Mouse (Mus musculus) small intestine, adult 2 months (tissue): Measurements from ENCODE around the gene Jarid2. TPM values are rescaled to one million over a fixed set of nuclear protein-coding genes. Genes with fewer than 3 reads are reported as not detected.

Experiments used
- H3K27ac ChIP-seq: fragments of 200-500 bp; 2 replicates; pipeline ENCODE4 v1.5.1; 2012; ENCODE audit warnings: low read depth, low read length, control low read depth, inconsistent platforms; ENCODE audit not compliant: insufficient read depth
- H3K27me3 ChIP-seq: fragments of 200-500 bp; 2 replicates; pipeline ENCODE4 v1.6.1; 2012; ENCODE audit warnings: mild to moderate bottlenecking, moderate library complexity, low read length, inconsistent platforms; ENCODE audit not compliant: control insufficient read depth, insufficient read depth
- H3K36me3 ChIP-seq: fragments of 200-500 bp; 2 replicates; pipeline ENCODE4 v1.6.1; 2012; ENCODE audit warnings: mild to moderate bottlenecking, low read length, control low read depth, inconsistent platforms; ENCODE audit not compliant: control insufficient read depth, insufficient read depth
- H3K4me1 ChIP-seq: fragments of 200-500 bp; 2 replicates; pipeline ENCODE4 v1.6.1; 2012; ENCODE audit warnings: low read length, inconsistent platforms, mixed read lengths; ENCODE audit not compliant: control insufficient read depth, insufficient read depth, insufficient read length
- H3K4me3 ChIP-seq: fragments of 200-500 bp; 2 replicates; pipeline ENCODE4 v1.5.1; 2012; ENCODE audit warnings: low read depth, mild to moderate bottlenecking, control low read depth, inconsistent platforms, low read length, moderate library complexity
- CTCF ChIP-seq: fragments of 200-500 bp; IDR thresholded peaks from 2 replicates; pipeline ENCODE4 v1.5.1; 2012; ENCODE audit warnings: low read depth, mild to moderate bottlenecking, control low read depth, inconsistent platforms, low read length, moderate library complexity, mixed read lengths; ENCODE audit not compliant: insufficient replicate concordance, insufficient read length; ENCODE audit errors: extremely low read depth
- POLR2A ChIP-seq: fragments of 200-500 bp; IDR thresholded peaks from 2 replicates; pipeline ENCODE4 v1.6.1; 2012; ENCODE audit warnings: low read depth, mild to moderate bottlenecking, control low read depth, inconsistent platforms, low read length, moderate library complexity
- WGBS: fragments of 180-500 bp; shearing (Covaris S2); methylation state at CpG from one replicate; pipeline ENCODE4 v1.1.7; 2018; 5-methylcytosine and 5-hydroxymethylcytosine counted together
- polyA plus RNA-seq: library from polyadenylated mRNA; depleted of rRNA; stranded (reverse); fragments of >200 nt; gene quantifications from 2 replicates; pipeline ENCODE4 v1.2.3, GENCODE M21; 2012

Jarid2 gene
- polyA plus RNA-seq, 1 experiment: 9.5 TPM

- 64% methylated on average over 2 of the region's 2 CpGs for WGBS
- Histone ChIP-seq H3K27ac (no peak overlapping the region), H3K36me3 (no peaks in the 10 kb centered on the region; the same call in 1 of the 2 replicates), H3K4me1 (no peaks in the 10 kb centered on the region), H3K27me3 (no peaks in the 10 kb centered on the region), H3K4me3 (no peak overlapping the region)
- TF ChIP-seq CTCF: no peak
- TF ChIP-seq POLR2A: no peak
These were observed 67.5 kb downstream of the Jarid2 start for GRCm38 (mm10) chr13:44796775-44797174.

GRCm38 (mm10) chr13:44798280-44798679 lies 69.0 kb downstream of the Jarid2 start:
- Histone ChIP-seq H3K36me3 (no peaks in the 10 kb centered on the region; the same call in 1 of the 2 replicates), H3K27ac (no peak overlapping the region), H3K27me3 (no peaks in the 10 kb centered on the region), H3K4me1 (0 out of 2 replicates have a peak, but pooled peaks cover 1% of the 10 kb centered on the region), H3K4me3 (no peak overlapping the region)
- 89% methylated on average over 3 of the region's 3 CpGs for WGBS
- TF ChIP-seq CTCF (no peak), POLR2A (no peak)

DNA sequence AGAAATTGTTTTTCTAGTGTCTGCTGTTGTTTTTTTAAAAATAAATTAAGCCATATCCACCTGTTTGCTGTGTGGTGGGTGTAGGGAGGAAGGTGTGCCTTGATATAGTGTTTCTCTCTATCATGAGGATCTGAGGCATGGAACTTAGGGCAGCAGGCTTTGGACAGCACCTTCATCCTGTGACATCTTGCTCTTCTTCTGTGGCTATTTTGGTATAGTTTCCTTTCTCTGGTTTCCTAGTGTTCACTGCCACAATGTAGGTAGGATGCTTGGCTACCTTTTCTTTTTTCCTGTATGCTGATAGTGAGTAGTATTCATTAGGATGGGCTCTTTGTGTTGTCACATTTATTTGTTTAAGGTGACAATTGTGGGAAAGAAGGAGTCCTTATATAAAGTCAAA lies 69.9 kb downstream of the Jarid2 start:
- no peak overlapping the region for H3K27ac ChIP-seq
- TF ChIP-seq POLR2A (no peak), CTCF (no peak)
- no peak overlapping the region for H3K4me3 ChIP-seq
- no peaks in the 10 kb centered on the region; the same call in 1 of the 2 replicates for H3K36me3 ChIP-seq
- peaks cover 1% of the 10 kb centered on the region; the same call in 1 of the 2 replicates for H3K4me1 ChIP-seq
- H3K27me3 ChIP-seq: no peaks in the 10 kb centered on the region

- TF ChIP-seq POLR2A (no peak), CTCF (no peak)
- H3K4me3 ChIP-seq: no peak overlapping the region
- H3K4me1 ChIP-seq: peaks cover 1% of the 10 kb centered on the region; the same call in 1 of the 2 replicates
- no peaks in the 10 kb centered on the region; the same call in 1 of the 2 replicates for H3K36me3 ChIP-seq
- H3K27ac ChIP-seq: no peak overlapping the region
- no peaks in the 10 kb centered on the region for H3K27me3 ChIP-seq
- WGBS: 78% methylated on average over 7 of the region's 7 CpGs
These were observed 70.8 kb downstream of the Jarid2 start for GRCm38 (mm10) chr13:44800059-44800458.

GRCm38 (mm10) chr13:44804876-44805275 lies 75.6 kb downstream of the Jarid2 start:
- Histone ChIP-seq H3K27ac (no peak overlapping the region), H3K4me1 (peaks cover 6% of the 10 kb centered on the region), H3K36me3 (no peaks in the 10 kb centered on the region), H3K4me3 (no peak overlapping the region), H3K27me3 (no peaks in the 10 kb centered on the region)
- TF ChIP-seq CTCF: no peak
- TF ChIP-seq POLR2A: no peak
- WGBS: 31% methylated on average over 1 of the region's 1 CpGs

DNA sequence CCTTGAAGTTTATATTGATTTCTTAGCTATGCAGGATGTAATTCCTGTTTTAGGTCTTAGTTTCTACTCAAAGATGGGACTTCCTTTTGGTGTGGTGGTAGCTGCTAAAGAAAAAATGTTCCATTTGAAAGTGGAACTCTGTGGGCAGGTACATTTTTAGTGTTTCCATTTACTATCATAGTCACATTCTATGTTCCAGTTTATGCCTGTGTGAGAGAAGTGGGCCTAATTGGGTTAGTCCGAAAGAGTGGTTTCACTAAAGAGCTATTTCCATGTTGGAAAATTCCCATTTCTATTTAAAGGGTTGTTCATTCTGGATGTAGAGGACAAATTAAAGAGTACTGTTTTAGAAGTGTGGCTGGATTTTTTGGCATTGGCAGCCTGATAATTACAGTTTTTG lies 79.0 kb downstream of the Jarid2 start:
- TF ChIP-seq POLR2A (no peak), CTCF (no peak)
- Histone ChIP-seq H3K27ac (no peak overlapping the region), H3K4me1 (peaks cover 4% of the 10 kb centered on the region), H3K27me3 (no peaks in the 10 kb centered on the region), H3K36me3 (no peaks in the 10 kb centered on the region), H3K4me3 (no peak overlapping the region)
- 87% methylated on average over 1 of the region's 1 CpGs for WGBS

- Histone ChIP-seq H3K4me3 (no peak overlapping the region), H3K27ac (no peak overlapping the region), H3K27me3 (no peaks in the 10 kb centered on the region), H3K36me3 (no peaks in the 10 kb centered on the region), H3K4me1 (peaks cover 6% of the 10 kb centered on the region; the same call in 1 of the 2 replicates)
- TF ChIP-seq CTCF: no peak
- WGBS: 77% methylated on average over 2 of the region's 2 CpGs
These were observed 81.7 kb downstream of the Jarid2 start for GRCm38 (mm10) chr13:44811021-44811420.
